Mouse (Mus musculus) ES-Bruce4 (cell line): ENCODE data around the gene Plcg1.

Experiments
- CTCF ChIP-seq: IDR thresholded peaks from one replicate; pipeline ENCODE4 v1.8.1; 2011; ENCODE audit warnings: low read depth, low read length
- EP300 ChIP-seq: IDR thresholded peaks from 2 replicates; pipeline ENCODE4 v1.6.1; 2011; ENCODE audit warnings: low read depth, low read length; ENCODE audit not compliant: insufficient read depth
- POLR2A ChIP-seq: IDR thresholded peaks from one replicate; pipeline ENCODE4 v1.8.1; 2011; ENCODE audit warnings: low read length; ENCODE audit not compliant: insufficient read depth

DNA sequence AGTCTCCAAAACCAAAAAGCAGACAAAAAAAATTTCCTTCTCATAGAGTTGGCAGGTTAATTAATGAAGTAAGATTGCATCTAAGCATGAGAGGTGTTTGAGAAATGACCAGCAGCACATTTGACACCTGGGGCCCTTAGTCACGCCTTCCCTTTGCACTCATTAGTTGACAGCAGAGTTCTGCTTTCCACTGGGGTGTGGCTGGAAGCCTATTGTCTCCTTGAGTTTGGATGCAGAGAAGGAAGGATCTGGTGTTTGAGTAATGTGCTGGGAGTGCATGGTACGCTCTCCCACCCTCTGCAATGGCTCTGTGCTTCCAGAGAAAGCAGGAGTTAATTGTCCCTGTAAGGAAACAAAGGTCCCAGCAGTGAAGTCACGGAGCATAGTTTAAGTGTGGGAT lies 5.4 kb downstream of the Plcg1 start:
- TF ChIP-seq CTCF (no peak), EP300 (0 out of 2 replicates have a peak, but pooled peaks have one; percentile 12), POLR2A (no peak)
